Mouse (Mus musculus) central nervous system, embryonic 11.5 days (tissue): Measurements from ENCODE around the gene Cisd1. TPM values are rescaled to one million over a fixed set of nuclear protein-coding genes. Genes with fewer than 3 reads are reported as not detected.

ENCODE experiments used
- polyA plus RNA-seq: library from polyadenylated mRNA; depleted of rRNA; stranded (reverse); fragments of >200 nt; gene quantifications from 2 replicates; pipeline ENCODE4 v1.2.3, GENCODE M21; 2012; rRNA removed

The Cisd1 gene
- polyA plus RNA-seq, result 60.3 and 64.0 TPM in 2 replicates

GRCm38 (mm10) chr10:71344579-71345143 is at the start of gene Cisd1:
Gene Cisd1 (minus strand): TSS chr10:71344954.

DNA sequence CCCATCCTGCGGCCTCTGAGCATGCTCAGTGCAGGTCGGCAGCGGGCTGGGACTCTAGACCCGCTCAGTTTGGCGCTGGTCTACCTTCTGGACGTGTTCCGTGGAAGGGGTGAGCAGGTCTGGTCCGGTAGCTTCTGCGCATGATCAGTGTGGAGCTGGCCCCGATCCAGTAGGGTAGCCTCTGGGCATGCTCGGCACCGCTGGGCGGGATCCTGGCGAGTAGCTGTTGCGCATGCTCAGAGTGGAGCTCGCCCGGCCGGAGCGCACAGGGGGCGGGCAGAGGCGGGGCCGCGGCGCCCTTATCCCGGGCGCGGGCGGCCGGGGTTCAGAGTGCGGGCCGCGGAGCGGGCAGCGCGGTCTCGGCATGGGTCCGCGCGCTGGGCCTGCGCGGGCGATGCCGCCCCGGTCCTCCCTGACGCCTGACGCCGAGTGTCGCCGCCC is 2.8 kb upstream of the Cisd1 start, which contains the start of gene Ipmk:
Gene Ipmk (plus strand): TSS at position 255 of the 441 bp plus-strand sequence.

DNA sequence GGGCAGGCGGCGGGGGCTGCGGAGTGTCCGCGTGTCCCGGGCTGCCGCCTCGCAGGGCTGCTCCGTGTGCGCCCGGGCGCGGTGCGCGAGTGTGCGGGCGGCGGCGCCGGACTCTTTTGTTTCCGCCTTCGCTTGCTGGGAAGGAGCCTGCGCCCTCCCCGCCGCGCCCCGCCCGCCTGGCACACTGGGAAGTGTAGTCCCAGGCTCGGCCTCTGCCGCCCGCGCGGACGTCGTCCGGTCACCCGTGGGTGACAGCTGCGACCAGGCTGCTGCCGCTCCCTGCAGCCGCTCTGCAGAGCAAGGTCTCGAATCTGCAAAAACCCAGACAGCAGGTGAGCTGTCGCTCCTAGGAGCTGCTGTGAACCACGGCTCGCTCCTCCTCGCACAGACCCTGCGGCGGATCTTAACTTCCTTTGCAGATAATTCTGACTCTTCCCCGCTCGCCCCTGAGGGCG is 59.6 kb downstream of the Cisd1 start, which contains the start of gene Ube2d1:
Gene Ube2d1 (minus strand): TSS at position 137 of the 455 bp plus-strand sequence.

Other genes starting within 250 kb of the Cisd1 start
- 7.0 and 12.8 TPM in 2 replicates for gene Bicc1, start 185.3 kb downstream of the Cisd1 start, polyA plus RNA-seq
- gene Tfam, start 106.7 kb downstream of the Cisd1 start, polyA plus RNA-seq, result 45.5 and 63.2 TPM in 2 replicates
- gene Ube2d1, start 59.7 kb downstream of the Cisd1 start, polyA plus RNA-seq, result 79.2 and 127 TPM in 2 replicates
- 12.5 and 13.9 TPM in 2 replicates for gene Ipmk, start 2.8 kb upstream of the Cisd1 start, polyA plus RNA-seq